Mouse (Mus musculus): ENCODE data around the gene A230050P20Rik.

- TF ChIP-seq FOSL1 (IDR thresholded peaks at IDR 0.05; ENCODE audit: insufficient read depth, low read length, poor library complexity, severe bottlenecking) (no peak), CTCF (IDR thresholded peaks at IDR 0.05; ENCODE audit: control insufficient read depth, insufficient read depth, insufficient read length) (no peak)
Observed at GRCm38 (mm10) chr9:20842211-20842610, 26.2 kb upstream of the A230050P20Rik start.

Data from C2C12 (cell line).